Mouse (Mus musculus): ENCODE results near the gene Prkci.

Gene Prkci

GRCm38 (mm10) chr3:30995283-30995898, at the start of gene Prkci:
Gene Prkci (plus strand): TSS chr3:30995747.
- DNase-seq (ENCODE audit: low spot score in 2 of 2) = peak; percentile 86 to 89

- DNase-seq (ENCODE audit: low spot score in 2 of 2) = peak in 1 of 2 experiments; percentile 45
These were observed 43.9 kb upstream of the Prkci start for GRCm38 (mm10) chr3:30951652-30952051.

- DNase-seq (ENCODE audit: low spot score in 2 of 2) = no peak
These were observed 43.1 kb upstream of the Prkci start for GRCm38 (mm10) chr3:30952273-30953070.

- no peak for DNase-seq (ENCODE audit: low spot score in 2 of 2)
These were observed 39.2 kb upstream of the Prkci start for GRCm38 (mm10) chr3:30956327-30956726.

- no peak for DNase-seq (ENCODE audit: low spot score in 2 of 2)
These were observed 36.8 kb upstream of the Prkci start for GRCm38 (mm10) chr3:30958709-30959108.

GRCm38 (mm10) chr3:30959868-30960831, 35.4 kb upstream of the Prkci start:
- no peak for DNase-seq (ENCODE audit: low spot score in 2 of 2)

GRCm38 (mm10) chr3:30963100-30963499, 32.4 kb upstream of the Prkci start:
- DNase-seq (ENCODE audit: low spot score in 2 of 2) = no peak

- no peak for DNase-seq (ENCODE audit: low spot score in 2 of 2)
These were observed 31.3 kb upstream of the Prkci start for GRCm38 (mm10) chr3:30964216-30964615.

GRCm38 (mm10) chr3:30965644-30966043, 29.9 kb upstream of the Prkci start:
- no peak for DNase-seq (ENCODE audit: low spot score in 2 of 2)

- DNase-seq (ENCODE audit: low spot score in 2 of 2) = peak in 1 of 2 experiments; percentile 20
These were observed 26.9 kb upstream of the Prkci start for GRCm38 (mm10) chr3:30968531-30969092.

- peak; percentile 84 to 85 for DNase-seq (ENCODE audit: low spot score in 2 of 2)
These were observed 26.4 kb upstream of the Prkci start, which contains the start of gene Phc3 for GRCm38 (mm10) chr3:30969104-30969581. Gene Phc3 (minus strand): TSS chr3:30969415.

GRCm38 (mm10) chr3:30975102-30975754, 20.3 kb upstream of the Prkci start:
- no peak for DNase-seq (ENCODE audit: low spot score in 2 of 2)

GRCm38 (mm10) chr3:30976991-30977603, 18.4 kb upstream of the Prkci start:
- no peak for DNase-seq (ENCODE audit: low spot score in 2 of 2)

- DNase-seq (ENCODE audit: low spot score in 2 of 2) = no peak
These were observed 13.7 kb upstream of the Prkci start for GRCm38 (mm10) chr3:30981616-30982380.

- DNase-seq (ENCODE audit: low spot score in 2 of 2) = no peak
These were observed 12.5 kb upstream of the Prkci start for GRCm38 (mm10) chr3:30982924-30983536.

- no peak for DNase-seq (ENCODE audit: low spot score in 2 of 2)
These were observed 7.9 kb upstream of the Prkci start for GRCm38 (mm10) chr3:30987396-30988318.

GRCm38 (mm10) chr3:30992161-30992560, 3.4 kb upstream of the Prkci start:
- DNase-seq (ENCODE audit: low spot score in 2 of 2) = no peak

GRCm38 (mm10) chr3:30993066-30993573, 2.4 kb upstream of the Prkci start:
- DNase-seq (ENCODE audit: low spot score in 2 of 2) = no peak
